Mouse (Mus musculus): ENCODE measurements at regions not wholly inside any gene's neighbourhood (a gene's known extent, or its start where the extent isn't known, plus 50 kb on each side); places are given as distances from the start of the nearest gene placed in this dataset.

- TF ChIP-seq CTCF (IDR thresholded peaks at IDR 0.05; ENCODE audit: borderline replicate concordance, extremely low read depth, insufficient read depth, insufficient read length) (no peak), POLR2A (IDR thresholded peaks at IDR 0.05; ENCODE audit: borderline replicate concordance, extremely low read depth, insufficient read depth, insufficient read length, poor library complexity, severe bottlenecking) (no peak)
Observed at GRCm38 (mm10) chr10:21512486-21512885, 80.5 kb upstream of the 1700020N01Rik start.
